Mouse (Mus musculus): ENCODE measurements at regions not wholly inside any gene's neighbourhood (a gene's known extent, or its start where the extent isn't known, plus 50 kb on each side); places are given as distances from the start of the nearest gene placed in this dataset.

- H3K4me2 ChIP-seq (replicated peaks; ENCODE audit: low read depth, low read length), result no peak overlapping the region
- ATAC-seq (ENCODE audit: insufficient number of reproducible peaks, insufficient read depth, low FRiP score, low read depth), result no peak
- H3K9ac ChIP-seq (replicated peaks; ENCODE audit: low read depth, low read length), result no peak overlapping the region
- H3K4me3 ChIP-seq (ENCODE audit: low read depth, low read length), result no peak overlapping the region
- H3K36me3 ChIP-seq (ENCODE audit: control insufficient read depth, insufficient read depth, low read length), result no peaks in the 10 kb centered on the region
- H3K27ac ChIP-seq (ENCODE audit: low read length), result no peak overlapping the region
- no peaks in the 10 kb centered on the region for H3K4me1 ChIP-seq (ENCODE audit: control insufficient read depth, insufficient read depth, low read length)
- H3K9me3 ChIP-seq (ENCODE audit: control insufficient read depth, low read depth, low read length), result no peaks in the 10 kb centered on the region
- WGBS, result 88% methylated on average over 6 of the region's 6 CpGs
- H3K27me3 ChIP-seq (ENCODE audit: control insufficient read depth, insufficient read depth, low read length), result no peaks in the 10 kb centered on the region
Measured at GRCm38 (mm10) chr6:140950483-140950882, 221.4 kb downstream of the Gm11077 start.

DNA sequence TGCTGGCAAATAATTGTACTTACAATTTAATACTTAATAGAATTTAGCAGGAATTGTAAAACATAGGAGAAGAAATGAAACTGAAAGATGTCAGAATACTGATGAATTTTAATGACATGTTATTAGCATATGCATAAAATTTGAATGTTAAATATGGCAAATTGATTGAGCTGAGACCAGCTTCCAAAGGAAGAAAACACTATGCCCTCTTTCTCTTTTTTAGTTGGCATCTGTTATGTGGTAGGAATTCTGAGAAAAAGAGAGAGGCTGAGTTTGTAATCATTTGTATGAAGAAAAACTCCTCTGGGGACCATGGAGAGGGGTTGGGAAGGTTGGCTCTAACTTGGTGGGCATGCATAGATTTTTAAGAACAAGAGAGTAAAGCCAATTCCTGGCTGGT, 224.2 kb downstream of the Gm11077 start:
- Histone ChIP-seq H3K9ac (replicated peaks; ENCODE audit: low read depth, low read length) (no peak overlapping the region), H3K9me3 (ENCODE audit: control insufficient read depth, low read depth, low read length) (no peaks in the 10 kb centered on the region), H3K27ac (ENCODE audit: low read length) (no peak overlapping the region), H3K27me3 (ENCODE audit: control insufficient read depth, insufficient read depth, low read length) (no peaks in the 10 kb centered on the region), H3K36me3 (ENCODE audit: control insufficient read depth, insufficient read depth, low read length) (no peaks in the 10 kb centered on the region), H3K4me3 (ENCODE audit: low read depth, low read length) (no peak overlapping the region), H3K4me1 (ENCODE audit: control insufficient read depth, insufficient read depth, low read length) (no peaks in the 10 kb centered on the region), H3K4me2 (replicated peaks; ENCODE audit: low read depth, low read length) (no peak overlapping the region)
- ATAC-seq (ENCODE audit: insufficient number of reproducible peaks, insufficient read depth, low FRiP score, low read depth), result no peak

DNA sequence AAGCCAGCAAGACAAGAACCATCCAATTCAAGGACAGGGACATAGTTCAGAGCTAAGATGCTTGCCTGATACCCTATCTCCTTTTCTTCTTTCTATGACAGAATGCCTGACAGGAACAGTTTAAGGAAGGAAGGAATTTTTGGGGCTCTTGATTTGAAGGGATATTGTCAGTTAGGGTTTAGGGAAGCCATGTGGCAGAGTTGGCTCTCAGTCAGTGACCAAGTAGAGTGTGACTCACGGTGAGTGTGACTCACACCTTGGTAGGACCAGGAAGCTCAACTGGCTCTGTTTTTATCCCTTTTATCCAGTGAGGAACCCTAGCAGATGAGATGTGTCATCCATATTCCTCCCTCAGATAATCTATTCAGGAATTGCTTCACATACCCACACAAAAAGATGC, 224.6 kb downstream of the Gm11077 start:
- H3K4me2 ChIP-seq (replicated peaks; ENCODE audit: low read depth, low read length), result no peak overlapping the region
- no peaks in the 10 kb centered on the region for H3K4me1 ChIP-seq (ENCODE audit: control insufficient read depth, insufficient read depth, low read length)
- H3K36me3 ChIP-seq (ENCODE audit: control insufficient read depth, insufficient read depth, low read length), result no peaks in the 10 kb centered on the region
- H3K27ac ChIP-seq (ENCODE audit: low read length), result no peak overlapping the region
- no peak overlapping the region for H3K4me3 ChIP-seq (ENCODE audit: low read depth, low read length)
- no peak overlapping the region for H3K9ac ChIP-seq (replicated peaks; ENCODE audit: low read depth, low read length)
- no peaks in the 10 kb centered on the region for H3K27me3 ChIP-seq (ENCODE audit: control insufficient read depth, insufficient read depth, low read length)
- no peak for ATAC-seq (ENCODE audit: insufficient number of reproducible peaks, insufficient read depth, low FRiP score, low read depth)
- H3K9me3 ChIP-seq (ENCODE audit: control insufficient read depth, low read depth, low read length), result no peaks in the 10 kb centered on the region
- WGBS, result 87% methylated on average over 1 of the region's 1 CpGs

DNA sequence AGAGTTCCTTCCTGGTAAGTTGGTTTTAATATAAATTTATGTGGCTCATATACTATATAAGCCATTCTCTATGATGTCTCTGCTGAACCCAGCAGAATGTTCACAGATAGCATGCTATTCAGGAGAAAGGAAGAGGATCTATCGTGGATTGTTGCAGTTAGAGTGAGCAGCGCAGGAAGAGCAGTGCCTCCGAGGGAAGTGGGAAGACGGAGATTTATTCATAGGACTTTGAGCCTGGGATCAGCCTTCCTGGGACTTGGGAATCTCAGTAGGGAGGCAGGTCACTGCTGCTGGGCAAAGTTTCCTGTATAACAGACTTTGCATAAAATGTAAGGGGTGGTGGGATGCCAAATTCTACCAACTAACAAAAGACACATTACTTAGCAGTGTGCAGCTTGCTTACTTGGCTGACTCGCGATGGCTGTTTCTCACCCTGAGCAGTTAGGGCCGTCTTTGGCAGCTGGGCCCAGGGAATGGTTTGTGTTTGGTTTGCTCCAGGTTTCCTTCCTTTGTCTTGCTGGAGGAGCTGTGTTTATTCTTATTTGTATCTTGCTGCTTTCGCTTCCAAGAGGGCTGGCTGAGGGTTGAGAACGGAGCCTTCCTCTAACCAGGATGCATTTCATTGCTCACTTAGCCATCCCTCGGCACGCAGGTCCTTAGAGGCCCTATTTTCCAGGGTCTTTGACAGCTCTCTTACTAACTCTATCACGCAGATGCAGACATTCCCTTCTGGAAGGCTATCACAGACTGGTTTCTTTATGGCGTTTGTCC, 226.9 kb downstream of the Gm11077 start:
- Histone ChIP-seq H3K27me3 (ENCODE audit: control insufficient read depth, insufficient read depth, low read length) (no peaks in the 10 kb centered on the region), H3K27ac (ENCODE audit: low read length) (no peak overlapping the region; the same call in 1 of the 2 replicates), H3K36me3 (ENCODE audit: control insufficient read depth, insufficient read depth, low read length) (no peaks in the 10 kb centered on the region), H3K4me3 (ENCODE audit: low read depth, low read length) (no peak overlapping the region), H3K4me1 (ENCODE audit: control insufficient read depth, insufficient read depth, low read length) (no peaks in the 10 kb centered on the region), H3K9ac (replicated peaks; ENCODE audit: low read depth, low read length) (no peak overlapping the region), H3K9me3 (ENCODE audit: control insufficient read depth, low read depth, low read length) (no peaks in the 10 kb centered on the region), H3K4me2 (replicated peaks; ENCODE audit: low read depth, low read length) (no peak overlapping the region)
- 39% methylated on average over 13 of the region's 13 CpGs for WGBS
- ATAC-seq (ENCODE audit: insufficient number of reproducible peaks, insufficient read depth, low FRiP score, low read depth), result no peak

DNA sequence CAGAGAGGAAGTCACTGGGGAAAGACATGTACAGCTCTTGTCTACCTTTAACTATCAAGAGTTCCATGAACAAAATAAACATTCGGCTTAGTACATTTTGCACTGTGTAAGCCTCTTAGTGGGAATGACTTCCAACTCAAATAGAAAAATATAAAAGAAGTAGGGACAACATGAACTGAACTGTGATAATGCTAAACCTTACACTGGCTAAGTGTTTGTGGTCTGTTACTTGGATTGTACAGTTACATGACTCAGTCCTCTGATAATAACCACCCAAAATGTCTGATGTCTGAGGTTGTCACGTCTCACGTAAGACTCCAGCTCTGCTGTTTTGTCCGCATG, 227.4 kb downstream of the Gm11077 start:
- Histone ChIP-seq H3K4me2 (replicated peaks; ENCODE audit: low read depth, low read length) (no peak overlapping the region), H3K4me1 (ENCODE audit: control insufficient read depth, insufficient read depth, low read length) (no peaks in the 10 kb centered on the region), H3K27me3 (ENCODE audit: control insufficient read depth, insufficient read depth, low read length) (no peaks in the 10 kb centered on the region), H3K9me3 (ENCODE audit: control insufficient read depth, low read depth, low read length) (no peaks in the 10 kb centered on the region), H3K27ac (ENCODE audit: low read length) (no peak overlapping the region), H3K9ac (replicated peaks; ENCODE audit: low read depth, low read length) (no peak overlapping the region), H3K36me3 (ENCODE audit: control insufficient read depth, insufficient read depth, low read length) (no peaks in the 10 kb centered on the region), H3K4me3 (ENCODE audit: low read depth, low read length) (no peak overlapping the region)
- WGBS, result 88% methylated on average over 4 of the region's 4 CpGs
- ATAC-seq (ENCODE audit: insufficient number of reproducible peaks, insufficient read depth, low FRiP score, low read depth), result no peak

DNA sequence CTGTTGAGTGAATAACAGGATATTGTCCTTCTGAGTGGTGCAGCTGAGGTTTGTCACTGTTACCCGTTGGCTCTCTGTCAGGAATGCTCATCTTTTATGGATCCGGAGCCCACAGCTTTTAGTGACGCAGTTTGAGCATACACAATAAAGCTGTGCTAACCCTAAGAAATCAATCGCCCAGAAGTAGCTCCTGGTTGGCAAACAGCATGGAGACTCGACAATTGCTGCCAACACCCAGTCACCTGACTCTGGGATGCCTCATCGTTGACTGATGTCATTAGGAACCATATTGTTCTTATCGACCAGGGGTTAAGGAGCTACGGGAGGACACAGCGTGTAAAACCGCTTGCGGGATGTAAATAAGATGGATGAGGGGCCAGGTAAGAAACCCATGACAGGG, 232.9 kb downstream of the Gm11077 start:
- 0 out of 2 replicates have a peak, but pooled peaks cover 2% of the 10 kb centered on the region for H3K4me1 ChIP-seq (ENCODE audit: control insufficient read depth, insufficient read depth, low read length)
- no peak overlapping the region for H3K4me3 ChIP-seq (ENCODE audit: low read depth, low read length)
- H3K27ac ChIP-seq (ENCODE audit: low read length), result no peak overlapping the region
- no peaks in the 10 kb centered on the region for H3K36me3 ChIP-seq (ENCODE audit: control insufficient read depth, insufficient read depth, low read length)
- no peak for ATAC-seq (ENCODE audit: insufficient number of reproducible peaks, insufficient read depth, low FRiP score, low read depth)
- no peaks in the 10 kb centered on the region for H3K27me3 ChIP-seq (ENCODE audit: control insufficient read depth, insufficient read depth, low read length)
- no peaks in the 10 kb centered on the region for H3K9me3 ChIP-seq (ENCODE audit: control insufficient read depth, low read depth, low read length)
- 69% methylated on average over 11 of the region's 11 CpGs for WGBS
- no peak overlapping the region for H3K9ac ChIP-seq (replicated peaks; ENCODE audit: low read depth, low read length)
- H3K4me2 ChIP-seq (replicated peaks; ENCODE audit: low read depth, low read length), result no peak overlapping the region

- H3K27me3 ChIP-seq (ENCODE audit: control insufficient read depth, insufficient read depth, low read length), result no peaks in the 10 kb centered on the region
- 0 out of 2 replicates have a peak, but pooled peaks cover 2% of the 10 kb centered on the region for H3K4me1 ChIP-seq (ENCODE audit: control insufficient read depth, insufficient read depth, low read length)
- H3K9me3 ChIP-seq (ENCODE audit: control insufficient read depth, low read depth, low read length), result no peaks in the 10 kb centered on the region
- no peak overlapping the region for H3K4me2 ChIP-seq (replicated peaks; ENCODE audit: low read depth, low read length)
- no peaks in the 10 kb centered on the region for H3K36me3 ChIP-seq (ENCODE audit: control insufficient read depth, insufficient read depth, low read length)
- H3K4me3 ChIP-seq (ENCODE audit: low read depth, low read length), result no peak overlapping the region
- ATAC-seq (ENCODE audit: insufficient number of reproducible peaks, insufficient read depth, low FRiP score, low read depth), result no peak
- H3K27ac ChIP-seq (ENCODE audit: low read length), result no peak overlapping the region
- 60% methylated on average over 4 of the region's 4 CpGs for WGBS
- H3K9ac ChIP-seq (replicated peaks; ENCODE audit: low read depth, low read length), result no peak overlapping the region
Measured at GRCm38 (mm10) chr6:140962563-140962962, 233.5 kb downstream of the Gm11077 start.

- H3K36me3 ChIP-seq (ENCODE audit: control insufficient read depth, insufficient read depth, low read length), result no peaks in the 10 kb centered on the region
- no peak overlapping the region for H3K4me2 ChIP-seq (replicated peaks; ENCODE audit: low read depth, low read length)
- H3K9me3 ChIP-seq (ENCODE audit: control insufficient read depth, low read depth, low read length), result no peaks in the 10 kb centered on the region
- no peaks in the 10 kb centered on the region for H3K4me1 ChIP-seq (ENCODE audit: control insufficient read depth, insufficient read depth, low read length)
- no peak overlapping the region for H3K9ac ChIP-seq (replicated peaks; ENCODE audit: low read depth, low read length)
- H3K27ac ChIP-seq (ENCODE audit: low read length), result no peak overlapping the region
- 29% methylated on average over 6 of the region's 6 CpGs for WGBS
- no peak for ATAC-seq (ENCODE audit: insufficient number of reproducible peaks, insufficient read depth, low FRiP score, low read depth)
- no peak overlapping the region for H3K4me3 ChIP-seq (ENCODE audit: low read depth, low read length)
- H3K27me3 ChIP-seq (ENCODE audit: control insufficient read depth, insufficient read depth, low read length), result no peaks in the 10 kb centered on the region
Measured at GRCm38 (mm10) chr6:140973732-140974131, 244.6 kb downstream of the Gm11077 start.

GRCm38 (mm10) chr6:140976989-140977388, 247.9 kb downstream of the Gm11077 start:
- Histone ChIP-seq H3K36me3 (ENCODE audit: control insufficient read depth, insufficient read depth, low read length) (no peaks in the 10 kb centered on the region), H3K4me1 (ENCODE audit: control insufficient read depth, insufficient read depth, low read length) (0 out of 2 replicates have a peak, but pooled peaks cover 3% of the 10 kb centered on the region), H3K9me3 (ENCODE audit: control insufficient read depth, low read depth, low read length) (no peaks in the 10 kb centered on the region), H3K4me2 (replicated peaks; ENCODE audit: low read depth, low read length) (no peak overlapping the region), H3K27me3 (ENCODE audit: control insufficient read depth, insufficient read depth, low read length) (no peaks in the 10 kb centered on the region), H3K4me3 (ENCODE audit: low read depth, low read length) (no peak overlapping the region), H3K27ac (ENCODE audit: low read length) (no peak overlapping the region), H3K9ac (replicated peaks; ENCODE audit: low read depth, low read length) (no peak overlapping the region)
- ATAC-seq (ENCODE audit: insufficient number of reproducible peaks, insufficient read depth, low FRiP score, low read depth), result no peak
- WGBS, result 48% methylated on average over 5 of the region's 5 CpGs
